Mouse (Mus musculus): ENCODE results near the gene Tph2.

DNA sequence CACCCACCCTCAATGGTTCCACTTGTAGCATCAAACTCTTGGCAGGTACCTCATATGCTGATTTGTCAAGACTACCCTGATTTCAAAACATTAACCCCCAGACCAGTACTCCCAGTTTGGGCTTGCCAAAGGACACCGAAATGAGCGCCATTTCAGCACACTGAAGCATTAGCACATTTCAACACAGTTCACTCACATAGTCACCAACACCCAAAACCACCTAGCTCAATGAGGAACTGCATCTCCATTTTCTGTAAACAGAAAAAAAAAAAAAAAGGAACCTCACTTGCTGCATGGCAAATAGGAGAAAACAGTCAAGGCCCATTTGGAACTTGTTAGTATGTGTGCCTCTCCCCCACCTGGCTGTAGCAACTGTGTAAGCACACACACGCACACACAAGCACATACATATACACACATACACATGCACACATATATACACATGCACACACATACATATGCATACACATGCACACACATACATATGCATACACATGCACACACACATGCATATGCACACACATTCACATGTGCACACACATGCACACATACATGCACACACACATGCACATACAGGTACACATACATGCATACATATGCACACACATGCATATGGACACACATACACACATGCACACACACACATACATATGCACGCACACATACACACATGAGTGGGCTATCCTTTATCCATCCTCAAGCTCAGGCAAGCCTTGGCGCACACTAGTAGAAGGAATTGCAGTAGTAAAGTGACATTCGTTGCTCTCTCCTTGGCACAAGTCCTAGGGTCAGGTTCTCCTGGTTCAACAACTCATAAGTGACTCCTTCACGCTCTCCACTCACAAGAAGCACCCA, 14.1 kb downstream of the Tph2 start:
- TF ChIP-seq POLR2A (IDR thresholded peaks at IDR 0.05; ENCODE audit: low read depth, low read length) (no peak), CTCF (IDR thresholded peaks at IDR 0.05; ENCODE audit: extremely low read depth, insufficient read depth, insufficient read length, insufficient replicate concordance) (no peak)

All from spleen, adult 2 months (tissue).